Mouse (Mus musculus): ENCODE measurements around the gene Otx1.

Gene Otx1

GRCm38 (mm10) chr11:21999396-22000315 is 3.0 kb downstream of the Otx1 start:
- no peak for DNase-seq

- peak; percentile 47 for DNase-seq
Observed at GRCm38 (mm10) chr11:21998141-21999047, 4.3 kb downstream of the Otx1 start.

GRCm38 (mm10) chr11:21997561-21998140 is 5.0 kb downstream of the Otx1 start:
- peak; percentile 20 for DNase-seq

- DNase-seq = peak; percentile 13
Observed at GRCm38 (mm10) chr11:21996661-21997560, 5.8 kb downstream of the Otx1 start.

GRCm38 (mm10) chr11:21996325-21996647 is 6.4 kb downstream of the Otx1 start:
- peak; percentile 4 for DNase-seq

- peak; percentile 6 for DNase-seq
Observed at GRCm38 (mm10) chr11:21995534-21996324, 7.0 kb downstream of the Otx1 start.

- peak; percentile 17 for DNase-seq
Observed at GRCm38 (mm10) chr11:21994377-21995370, 8.0 kb downstream of the Otx1 start.

- DNase-seq = peak; percentile 49
Observed at GRCm38 (mm10) chr11:21993597-21994376, 8.9 kb downstream of the Otx1 start.

GRCm38 (mm10) chr11:21992761-21993596 is 9.7 kb downstream of the Otx1 start:
- DNase-seq = peak; percentile 6

- DNase-seq = no peak
Observed at GRCm38 (mm10) chr11:21988398-21988946, 14.2 kb downstream of the Otx1 start.

- DNase-seq = no peak
Observed at GRCm38 (mm10) chr11:21985118-21985517, 17.6 kb downstream of the Otx1 start.

GRCm38 (mm10) chr11:21974005-21974531 is 28.6 kb downstream of the Otx1 start:
- no peak for DNase-seq

- no peak for DNase-seq
Observed at GRCm38 (mm10) chr11:21973597-21973996, 29.1 kb downstream of the Otx1 start.

- no peak for DNase-seq
Observed at GRCm38 (mm10) chr11:21968922-21969321, 33.8 kb downstream of the Otx1 start.

- DNase-seq = no peak
Observed at GRCm38 (mm10) chr11:21955167-21955566, 47.5 kb downstream of the Otx1 start.

- DNase-seq = no peak
Observed at GRCm38 (mm10) chr11:21951657-21952237, 51.0 kb downstream of the Otx1 start.

- DNase-seq = no peak
Observed at GRCm38 (mm10) chr11:21950094-21950493, 52.6 kb downstream of the Otx1 start.
